Mouse (Mus musculus) olfactory bulb, adult 2 months (tissue): ENCODE measurements at regions not wholly inside any gene's neighbourhood (a gene's known extent, or its start where the extent isn't known, plus 50 kb on each side); places are given as distances from the start of the nearest gene placed in this dataset.

Experiments
- CTCF ChIP-seq: fragments of 200-500 bp; IDR thresholded peaks from 2 replicates; pipeline ENCODE4 v1.5.1; 2012; ENCODE audit warnings: low read depth, mild to moderate bottlenecking, low read length, moderate library complexity; ENCODE audit not compliant: insufficient read depth
- POLR2A ChIP-seq: fragments of 200-500 bp; IDR thresholded peaks from 2 replicates; pipeline ENCODE4 v1.6.1; 2012; ENCODE audit warnings: mild to moderate bottlenecking, low read depth, low read length, moderate library complexity; ENCODE audit not compliant: insufficient read depth

- TF ChIP-seq CTCF: no peak
- no peak for TF ChIP-seq POLR2A
These were observed 312.7 kb upstream of the Xrcc4 start for GRCm38 (mm10) chr13:90402061-90402460.
